Mouse (Mus musculus) kidney, postnatal 0 days (tissue): ENCODE measurements at regions not wholly inside any gene's neighbourhood (a gene's known extent, or its start where the extent isn't known, plus 50 kb on each side); places are given as distances from the start of the nearest gene placed in this dataset.

ENCODE experiments used
- ATAC-seq: fragments of 200-750 bp; cut with Nextera tagmentation; replicated peaks from 2 replicates; pipeline ENCODE4 v1.8.0; 2017; ENCODE audit warnings: low read depth, moderate number of reproducible peaks, moderate TSS enrichment, moderate library complexity; ENCODE audit not compliant: low FRiP score
- DNase-seq: peaks from one replicate; pipeline ENCODE4 v3.0.0-alpha.2; 2016; ENCODE audit warnings: low spot score
- H3K27ac ChIP-seq: fragments of 300-500 bp; sonication (generic); 2 replicates; pipeline ENCODE4 v1.5.1; 2014; ENCODE audit warnings: mild to moderate bottlenecking
- H3K27me3 ChIP-seq: fragments of 300-500 bp; sonication (generic); 2 replicates; pipeline ENCODE4 v1.6.1; 2014; ENCODE audit warnings: low read length, mixed read lengths; ENCODE audit not compliant: insufficient read depth
- H3K36me3 ChIP-seq: fragments of 300-500 bp; sonication (generic); 2 replicates; pipeline ENCODE4 v1.6.1; 2014; ENCODE audit warnings: low read length, mixed read lengths; ENCODE audit not compliant: insufficient read depth
- H3K4me1 ChIP-seq: fragments of 300-500 bp; sonication (generic); replicated peaks from 2 replicates; pipeline ENCODE4 v1.6.1; 2014; ENCODE audit warnings: antibody characterized with exemption, low read length, mixed read lengths; ENCODE audit not compliant: insufficient read depth
- H3K4me2 ChIP-seq: fragments of 300-500 bp; sonication (generic); 2 replicates; pipeline ENCODE4 v1.6.1; 2014; ENCODE audit warnings: mild to moderate bottlenecking, low read length, moderate library complexity, mixed read lengths
- H3K4me3 ChIP-seq: fragments of 300-500 bp; sonication (generic); replicated peaks from 2 replicates; pipeline ENCODE4 v1.5.1; 2014; ENCODE audit warnings: low read depth, low read length
- H3K9ac ChIP-seq: fragments of 300-500 bp; sonication (generic); 2 replicates; pipeline ENCODE4 v1.6.1; 2014; ENCODE audit warnings: low read depth, low read length
- H3K9me3 ChIP-seq: fragments of 300-500 bp; sonication (generic); replicated peaks from 2 replicates; pipeline ENCODE4 v1.6.1; 2016; ENCODE audit warnings: low read length, inconsistent platforms, mixed read lengths
- CTCF ChIP-seq: IDR thresholded peaks from 2 replicates; pipeline ENCODE4 v1.5.1; 2016; ENCODE audit warnings: antibody characterized with exemption, low read depth, mild to moderate bottlenecking, moderate library complexity
- WGBS: fragments of 180-500 bp; shearing (Covaris S2); extraction: QIAGEN DNeasy Blood & Tissue Kit; methylation state at CpG from one replicate; pipeline ENCODE4 v1.1.7; 2014; 5-methylcytosine and 5-hydroxymethylcytosine counted together

DNA sequence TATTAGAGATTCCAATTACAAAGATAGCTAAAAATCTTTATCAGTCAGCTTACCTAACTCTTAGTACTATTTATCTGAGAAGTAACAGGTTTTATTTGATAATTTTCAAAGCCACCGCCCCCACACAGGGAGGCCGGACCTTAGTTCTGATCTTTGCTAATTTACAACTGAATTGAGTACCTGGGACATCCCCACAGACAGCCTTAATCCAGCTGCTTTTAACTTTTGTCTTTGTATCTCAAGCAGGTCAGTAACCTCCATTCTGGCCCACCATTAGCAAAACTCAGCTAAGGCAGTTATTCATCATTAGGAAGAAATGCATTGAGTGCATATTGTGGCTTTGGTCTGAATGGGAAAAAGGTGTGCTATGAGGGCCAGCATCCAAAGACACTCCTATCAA lies 189.4 kb downstream of the Tpm3-rs7 start:
- H3K27me3 ChIP-seq: no peaks in the 10 kb centered on the region
- no peak overlapping the region for H3K27ac ChIP-seq
- TF ChIP-seq CTCF: no peak
- DNase-seq (no peak), ATAC-seq (no peak)
- no peaks in the 10 kb centered on the region for H3K9me3 ChIP-seq
- H3K4me2 ChIP-seq: no peak overlapping the region
- no peak overlapping the region for H3K4me3 ChIP-seq
- H3K36me3 ChIP-seq: no peaks in the 10 kb centered on the region
- H3K4me1 ChIP-seq: no peaks in the 10 kb centered on the region
- no peak overlapping the region for H3K9ac ChIP-seq
- 94% methylated on average over 2 of the region's 2 CpGs for WGBS
